ENCODE assay signal across 17 mouse cellular contexts in the genomic region with DNA sequence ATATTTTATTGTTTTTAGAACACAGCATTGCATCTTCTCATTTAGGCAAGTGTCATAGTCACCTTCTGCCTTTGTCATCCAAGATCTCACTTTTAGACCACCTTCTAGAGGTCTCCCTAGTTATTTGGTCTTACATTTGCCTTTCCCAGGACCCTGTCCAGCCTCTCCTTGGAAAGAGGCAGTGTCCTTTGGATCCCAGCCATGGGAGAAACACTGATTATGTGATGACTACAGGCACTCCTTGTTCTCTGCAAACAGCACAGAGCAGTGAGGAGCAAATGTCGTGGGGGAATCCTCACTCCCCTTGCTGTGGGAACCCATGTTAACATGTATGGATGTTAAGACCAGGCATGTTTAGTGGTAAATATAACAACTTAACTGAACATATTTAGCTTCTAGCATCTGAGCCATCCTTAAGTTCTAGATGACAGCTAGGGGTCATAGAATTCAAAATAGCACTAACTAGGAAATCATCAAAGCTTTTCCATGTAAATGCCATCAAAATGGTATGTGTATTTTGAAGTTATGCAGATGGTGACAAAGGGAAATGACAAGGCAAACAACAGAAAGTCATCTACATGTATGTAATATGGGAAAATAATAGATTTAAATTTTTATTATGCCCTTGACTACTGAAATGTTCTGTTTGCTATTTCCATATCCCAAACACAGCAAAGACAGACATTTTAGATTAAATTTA. TPM values are rescaled to one million over a fixed set of nuclear protein-coding genes. Genes with fewer than 3 reads are reported as not detected.
DNase-seq lines count a peak whose midpoint lies in the region; ATAC-seq and TF ChIP-seq lines count a peak whose summit lies in the region.
"Had no signal": no experiment of that assay in that cellular context is flagged by ENCODE, and none has a peak within 500 bp of the region (broad histone marks: within the 10 kb centered on the region; RNA-seq: fewer than 3 reads in every experiment).

No protein-coding gene starts in this region.

- H3K27ac ChIP-seq in lung, postnatal 0 days (ENCODE audit: low read length): peak overlapping the region; percentile 68
- no peak overlapping the region for H3K27ac ChIP-seq in forebrain, embryonic 14.5 days (ENCODE audit: low read depth, low read length)
- H3K27ac ChIP-seq in kidney, adult 2 months (ENCODE audit: insufficient read depth, low read depth, low read length): no peak overlapping the region
- H3K27ac ChIP-seq: embryonic facial prominence, embryonic 10.5 days; kidney, embryonic 15.5 days; macrophage; midbrain, embryonic 13.5 days had no signal

- H3K4me1 ChIP-seq in lung, postnatal 0 days (ENCODE audit: insufficient read depth, low read depth, low read length): no peaks in the 10 kb centered on the region
- no peaks in the 10 kb centered on the region for H3K4me1 ChIP-seq in forebrain, embryonic 14.5 days (ENCODE audit: control insufficient read depth, insufficient read depth, low read length)
- H3K4me1 ChIP-seq in kidney, adult 2 months (ENCODE audit: control insufficient read depth, insufficient read depth, low read length): peaks cover 3% of the 10 kb centered on the region; the same call in 1 of the 2 replicates
- H3K4me1 ChIP-seq: embryonic facial prominence, embryonic 10.5 days; kidney, embryonic 15.5 days; midbrain, embryonic 13.5 days had no signal

- no peak overlapping the region for H3K9ac ChIP-seq in lung, postnatal 0 days (replicated peaks; ENCODE audit: low read depth)
- H3K9ac ChIP-seq in forebrain, embryonic 14.5 days (ENCODE audit: low read length): no peak overlapping the region
- H3K9ac ChIP-seq: kidney, embryonic 15.5 days; midbrain, embryonic 13.5 days had no signal

- peak; percentile 89 for ATAC-seq in lung, postnatal 0 days
- ATAC-seq in forebrain, embryonic 14.5 days: no peak
- ATAC-seq: midbrain, embryonic 13.5 days had no signal

- peak; percentile 11 to 33 for DNase-seq in cerebellum, postnatal 14 days
- no peak for DNase-seq in cerebellum, postnatal 25 days
- DNase-seq in urinary bladder, postnatal 14 days (ENCODE audit: low spot score): peak; percentile 9
- DNase-seq in urinary bladder, postnatal 25 days (ENCODE audit: low spot score): no peak
- DNase-seq in lung, postnatal 0 days (ENCODE audit: low spot score): peak; percentile 68
- no peak for DNase-seq in forebrain, embryonic 14.5 days (ENCODE audit: low spot score)
- no peak for DNase-seq in retina, embryonic 14.5 days (ENCODE audit: low spot score)
- no peak for DNase-seq in kidney, adult 2 months
- DNase-seq: cerebellum, adult 9-11 months; liver had no signal

- H3K4me2 ChIP-seq in lung, postnatal 0 days (replicated peaks; ENCODE audit: low read depth, low read length): no peak overlapping the region
- no peak overlapping the region for H3K4me2 ChIP-seq in forebrain, embryonic 14.5 days (ENCODE audit: low read length)
- H3K4me2 ChIP-seq: kidney, embryonic 15.5 days; midbrain, embryonic 13.5 days had no signal

- no peaks in the 10 kb centered on the region for H3K9me3 ChIP-seq in lung, postnatal 0 days (ENCODE audit: low read length)
- no peaks in the 10 kb centered on the region for H3K9me3 ChIP-seq in forebrain, embryonic 14.5 days (replicated peaks; ENCODE audit: control insufficient read depth, low read length)
- H3K9me3 ChIP-seq: embryonic facial prominence, embryonic 10.5 days; G1E; kidney, embryonic 15.5 days; midbrain, embryonic 13.5 days had no signal

- WGBS in lung, postnatal 0 days: 39% methylated on average over 1 of the region's 1 CpGs
- 75% methylated on average over 1 of the region's 1 CpGs for WGBS in forebrain, embryonic 14.5 days
- WGBS in kidney, adult 2 months: 63% methylated on average over 1 of the region's 1 CpGs

- TF ChIP-seq POLR2A in kidney, adult 2 months (IDR thresholded peaks at IDR 0.05; ENCODE audit: low read depth, low read length): no peak

- TF ChIP-seq CTCF in lung, postnatal 0 days (IDR thresholded peaks at IDR 0.05): no peak
- TF ChIP-seq CTCF in kidney, adult 2 months (conservative IDR thresholded peaks at IDR 0.05; ENCODE audit: insufficient read depth, insufficient read length, low read depth, low read length): no peak

- H3K36me3 ChIP-seq in lung, postnatal 0 days (ENCODE audit: insufficient read depth, low read length): no peaks in the 10 kb centered on the region
- H3K36me3 ChIP-seq in forebrain, embryonic 14.5 days (ENCODE audit: control insufficient read depth, insufficient read depth, low read length): no peaks in the 10 kb centered on the region
- no peaks in the 10 kb centered on the region for H3K36me3 ChIP-seq in kidney, adult 2 months (ENCODE audit: control insufficient read depth, insufficient read depth, low read length)
- H3K36me3 ChIP-seq: embryonic facial prominence, embryonic 10.5 days; G1E; kidney, embryonic 15.5 days; midbrain, embryonic 13.5 days had no signal

- TF ChIP-seq EP300 in lung, postnatal 0 days (IDR thresholded peaks at IDR 0.05): peak; percentile 66

- H3K4me3 ChIP-seq in lung, postnatal 0 days (ENCODE audit: low read depth, low read length): no peak overlapping the region
- H3K4me3 ChIP-seq in forebrain, embryonic 14.5 days (ENCODE audit: low read depth, low read length): no peak overlapping the region
- H3K4me3 ChIP-seq in kidney, adult 2 months (ENCODE audit: insufficient read depth, low read depth, low read length): no peak overlapping the region
- H3K4me3 ChIP-seq: embryonic facial prominence, embryonic 10.5 days; kidney, embryonic 15.5 days; midbrain, embryonic 13.5 days had no signal

- H3K27me3 ChIP-seq in lung, postnatal 0 days (replicated peaks; ENCODE audit: insufficient read depth, low read length): no peaks in the 10 kb centered on the region
- no peaks in the 10 kb centered on the region for H3K27me3 ChIP-seq in forebrain, embryonic 14.5 days (replicated peaks; ENCODE audit: control insufficient read depth, insufficient read depth, low read length)
- no peaks in the 10 kb centered on the region for H3K27me3 ChIP-seq in kidney, adult 2 months (replicated peaks; ENCODE audit: control insufficient read depth, insufficient read depth, low read length)
- H3K27me3 ChIP-seq: kidney, embryonic 15.5 days; midbrain, embryonic 13.5 days had no signal

RNA-seq across cellular contexts. Expression of gene Gm34302, which starts 43.1 kb away (rescaled TPM):
- not detected in 2 replicates for polyA plus RNA-seq in lung, postnatal 0 days (2015; fragmentation: Nextera tagmentation; extraction: Ambion mirVana)
- polyA plus RNA-seq in forebrain, embryonic 14.5 days (2014; fragmentation: Nextera tagmentation; extraction: Ambion mirVana): not detected in 2 replicates
- polyA plus RNA-seq in kidney, adult 2 months (2012; rRNA removed): not detected in 2 replicates
- polyA plus RNA-seq: embryonic facial prominence, embryonic 10.5 days; frontal cortex, adult 2 months; G1E; kidney, embryonic 15.5 days; macrophage; midbrain, embryonic 13.5 days; testis, adult 2 months had no signal

Comparison
In these comparisons a context has a peak if more than half of its experiments do, and no peak if none do; other contexts are left out.
1. DNase-seq: peak in cerebellum, postnatal 14 days (2 of 2), urinary bladder, postnatal 14 days (single experiment) and lung, postnatal 0 days (single experiment); none in cerebellum, postnatal 25 days (0 of 2), urinary bladder, postnatal 25 days (single experiment), forebrain, embryonic 14.5 days (single experiment), retina, embryonic 14.5 days (single experiment) and kidney, adult 2 months (single experiment).